Mouse (Mus musculus): ENCODE measurements around the gene Lrrc9.

Lrrc9 gene

DNA sequence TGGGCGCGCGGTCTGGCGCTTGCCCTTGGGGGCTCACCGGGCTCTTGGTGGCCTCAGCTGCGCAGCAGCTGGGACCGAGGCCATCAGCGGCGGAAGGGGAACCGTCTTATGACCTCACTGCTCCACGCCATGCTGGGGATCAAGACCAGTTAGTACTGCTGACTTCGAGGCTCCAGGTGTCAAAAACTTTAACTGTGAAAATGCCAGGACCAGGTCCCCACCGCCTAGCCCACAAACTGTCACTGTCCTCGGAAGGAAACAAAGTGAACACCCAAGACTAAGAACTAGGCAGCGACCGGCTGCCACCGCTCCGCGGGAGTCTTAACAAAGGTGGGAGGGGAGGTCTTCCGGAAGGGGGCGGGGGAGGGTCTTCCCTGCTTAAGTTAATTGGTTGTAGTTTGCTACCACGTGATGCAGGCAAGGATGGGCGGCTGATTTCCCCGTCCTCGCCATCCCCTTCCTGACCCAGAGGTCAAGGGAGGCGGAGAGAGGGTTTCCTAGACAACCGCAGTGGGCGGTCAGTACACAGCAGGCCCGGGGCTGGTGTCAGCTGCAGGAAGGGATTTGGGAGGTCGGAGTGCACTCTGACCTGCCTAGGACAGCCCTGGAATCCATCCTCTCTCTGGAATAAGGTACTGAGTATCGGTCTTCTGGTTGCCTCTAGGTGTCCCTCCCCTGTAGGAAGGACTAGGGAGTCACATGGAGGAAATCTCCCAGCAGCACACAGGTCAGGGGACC lies at the start of gene Lrrc9:
Gene Lrrc9, plus strand, starts transcription at position 28 of the 738 bp plus-strand sequence.
- no peak for DNase-seq

DNA sequence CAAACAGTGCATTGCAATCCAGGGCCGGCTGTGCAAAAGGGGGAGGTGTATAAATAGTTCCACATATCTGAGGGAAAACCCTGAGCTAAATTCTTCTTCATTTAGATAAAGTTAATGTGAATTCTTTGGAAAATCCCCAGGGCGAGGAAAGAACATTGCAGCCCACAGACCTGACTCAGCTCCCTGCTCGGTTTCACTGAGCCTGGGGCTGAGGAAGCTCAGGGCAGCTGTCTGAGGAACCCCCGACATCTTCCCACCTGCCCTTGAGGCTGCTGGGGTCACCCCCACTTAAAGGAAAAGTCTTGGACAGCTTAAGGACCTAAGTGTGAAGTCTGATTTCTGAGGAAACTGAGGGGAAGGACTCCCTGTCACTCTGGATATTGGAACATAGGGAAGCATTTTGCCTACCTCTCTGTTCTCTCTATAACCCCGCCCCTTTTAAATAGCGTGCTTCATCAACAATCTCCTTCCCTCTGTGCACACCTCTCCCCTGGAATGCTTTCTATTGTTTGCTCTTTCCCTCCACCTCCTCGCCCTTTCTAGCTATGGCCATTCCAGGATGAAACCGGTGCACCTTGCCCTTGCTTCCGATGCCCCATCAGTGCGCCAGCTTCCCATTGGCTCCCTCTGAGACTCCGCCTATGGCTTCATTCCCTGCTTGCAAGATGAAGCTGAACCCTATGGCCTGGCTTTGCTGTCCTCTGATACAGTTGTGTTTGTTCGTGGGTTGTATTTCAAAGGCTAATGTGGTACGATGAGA lies 48.4 kb upstream of the Lrrc9 start:
- no peak for DNase-seq

DNA sequence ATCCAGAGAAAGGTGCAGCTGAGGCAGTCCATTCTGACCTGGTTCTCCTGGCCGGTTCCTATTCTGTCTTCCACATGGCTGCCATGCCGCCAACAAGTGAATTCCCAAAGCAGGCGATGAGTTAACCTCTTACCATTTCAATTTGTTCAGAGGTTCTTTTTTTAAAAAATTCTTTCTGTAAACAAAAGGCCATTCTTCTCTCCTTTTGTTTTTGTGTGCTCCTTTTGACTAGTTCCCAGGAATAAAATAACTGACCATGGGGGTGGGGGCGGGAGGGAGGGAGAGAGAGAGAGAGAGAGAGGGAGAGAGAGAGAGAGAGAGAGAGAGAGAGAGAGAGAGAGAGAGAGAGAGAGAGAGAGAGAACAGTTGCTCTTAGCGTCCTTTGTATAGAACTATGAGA lies 36.6 kb upstream of the Lrrc9 start:
- no peak for DNase-seq

DNA sequence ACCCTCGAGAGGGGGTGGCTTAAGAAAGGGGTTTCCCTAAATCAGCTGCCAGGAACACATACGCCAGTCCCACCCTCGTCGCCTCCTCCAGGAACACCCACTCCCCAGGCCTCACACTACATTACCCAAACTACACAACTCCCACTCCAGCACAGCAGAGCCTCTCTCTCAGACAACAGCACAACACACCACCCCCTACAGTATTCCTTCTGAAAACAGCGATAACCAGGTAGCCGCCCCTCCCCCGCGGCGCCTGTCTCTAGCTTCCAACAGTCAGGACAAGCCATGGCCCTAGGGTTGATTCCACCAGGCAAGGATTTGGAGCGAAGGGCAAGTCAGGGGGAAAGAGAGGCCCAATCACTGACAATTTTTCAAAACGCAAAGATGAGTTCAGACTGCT lies 34.5 kb upstream of the Lrrc9 start:
- DNase-seq, result peak; percentile 55

DNA sequence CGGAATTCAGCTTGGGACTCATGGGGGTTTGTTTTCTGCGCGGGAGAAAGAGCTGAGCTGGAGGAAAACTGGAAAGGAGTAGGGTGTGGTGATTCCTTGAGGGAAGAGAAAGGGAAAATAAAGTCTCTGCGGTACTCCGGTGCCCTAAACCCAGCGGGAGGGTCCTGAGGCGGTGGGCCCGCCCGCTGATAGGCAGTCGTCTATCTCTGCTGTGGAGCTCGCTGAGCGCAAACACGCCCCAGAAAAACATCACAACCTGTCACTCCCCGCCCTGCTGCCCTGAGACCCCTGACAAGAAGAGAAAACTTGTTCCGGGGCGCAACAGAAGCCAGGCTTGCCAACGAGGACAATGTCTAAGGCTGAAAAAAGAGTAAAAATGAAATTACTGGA lies 34.0 kb upstream of the Lrrc9 start:
- no peak for DNase-seq

GRCm38 (mm10) chr12:72408111-72408891 lies 33.4 kb upstream of the Lrrc9 start:
- peak; percentile 80 for DNase-seq

GRCm38 (mm10) chr12:72408954-72409353 lies 32.7 kb upstream of the Lrrc9 start, which contains the start of gene Rtn1:
TSS of gene Rtn1 (minus strand) at chr12:72409054.
- DNase-seq, result no peak

- DNase-seq, result peak; percentile 53
These were observed 23.9 kb upstream of the Lrrc9 start for GRCm38 (mm10) chr12:72417762-72418161.

- DNase-seq, result no peak
These were observed 19.0 kb upstream of the Lrrc9 start for GRCm38 (mm10) chr12:72422681-72423080.

DNA sequence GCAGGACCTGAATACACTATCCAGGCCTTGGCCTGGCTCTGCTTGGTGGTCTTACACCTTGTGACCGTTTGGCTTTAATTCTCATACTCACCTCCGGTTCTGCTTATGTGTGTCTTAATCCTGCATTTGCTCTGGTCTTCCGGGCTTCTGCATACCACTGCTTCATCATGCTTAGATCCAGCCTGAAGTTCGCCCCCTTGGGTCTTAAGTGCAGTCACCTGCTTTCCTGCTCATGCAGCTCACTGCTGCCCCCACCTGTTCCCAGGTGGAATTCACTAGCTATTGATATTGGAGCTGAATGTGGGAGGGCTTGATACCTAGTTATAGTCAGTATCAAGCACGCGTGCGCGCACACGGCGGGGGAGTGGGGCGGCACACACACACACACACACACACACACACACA lies 13.9 kb upstream of the Lrrc9 start:
- peak; percentile 84 for DNase-seq

- no peak for DNase-seq
These were observed 9.5 kb upstream of the Lrrc9 start for GRCm38 (mm10) chr12:72432209-72432608.

- DNase-seq, result no peak
These were observed 8.3 kb upstream of the Lrrc9 start for GRCm38 (mm10) chr12:72433241-72433865.

- DNase-seq, result no peak
These were observed 3.9 kb upstream of the Lrrc9 start for GRCm38 (mm10) chr12:72437676-72438341.

DNA sequence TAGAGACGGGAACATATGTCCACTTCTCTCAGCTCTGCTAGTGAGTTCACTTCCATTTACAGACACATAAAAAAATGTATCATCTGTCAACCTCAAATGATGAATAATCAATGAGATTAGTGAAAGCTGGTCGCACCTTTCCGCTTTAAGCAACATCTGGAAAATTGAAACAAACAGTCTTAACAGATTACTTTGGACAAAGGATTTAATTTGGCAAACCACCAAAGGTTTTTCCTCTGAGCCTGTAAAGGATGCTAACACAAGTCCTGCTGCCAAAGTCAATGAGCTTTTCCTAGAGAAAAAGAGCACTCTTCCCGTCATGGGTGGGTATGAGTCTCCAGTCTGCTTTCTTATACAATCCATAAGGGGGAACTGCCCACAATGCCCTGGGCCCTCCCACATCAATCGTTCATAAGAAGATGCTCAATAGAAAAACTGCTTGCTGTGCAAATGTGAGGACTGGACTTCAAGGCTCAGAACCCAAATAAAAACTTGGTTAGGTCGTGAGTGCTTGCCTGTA lies 2.6 kb upstream of the Lrrc9 start:
- DNase-seq, result no peak

GRCm38 (mm10) chr12:72453941-72454340 lies 12.3 kb downstream of the Lrrc9 start:
- no peak for DNase-seq

- peak; percentile 16 for DNase-seq
These were observed 19.7 kb downstream of the Lrrc9 start for GRCm38 (mm10) chr12:72461191-72461893.

- peak; percentile 66 for DNase-seq
These were observed 20.3 kb downstream of the Lrrc9 start for GRCm38 (mm10) chr12:72461894-72462530.

DNA sequence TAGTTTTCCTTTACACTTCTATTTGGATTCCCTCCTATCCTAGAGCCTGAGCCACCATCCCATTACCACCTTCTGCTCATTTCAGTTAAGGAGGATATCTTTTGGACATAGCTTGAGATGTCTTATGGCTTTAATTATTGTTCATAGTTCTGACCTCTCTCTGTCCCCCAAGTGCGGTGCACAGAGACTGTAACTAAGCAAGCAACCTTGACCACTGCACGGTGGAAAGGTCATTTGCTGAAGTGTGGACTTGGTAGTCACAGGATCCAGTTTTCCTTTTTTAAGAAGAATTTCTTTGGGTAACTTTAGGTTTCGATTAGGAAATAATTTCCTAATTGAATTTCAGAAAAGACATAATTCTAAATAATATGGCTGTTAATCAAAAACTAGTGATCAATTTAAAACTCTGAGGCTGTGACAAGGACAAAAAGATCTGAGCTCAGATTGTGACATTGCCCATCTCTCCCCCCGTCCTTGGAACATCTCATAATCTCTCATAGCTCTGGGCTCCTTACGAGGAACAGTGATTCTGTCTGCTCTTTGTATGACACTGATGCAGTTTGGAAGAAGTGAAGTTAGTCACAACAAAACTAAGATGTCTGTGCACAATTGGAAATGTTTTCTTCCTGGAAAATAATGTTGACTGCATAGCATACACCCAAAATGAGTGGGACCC lies 24.3 kb downstream of the Lrrc9 start:
- no peak for DNase-seq

DNA sequence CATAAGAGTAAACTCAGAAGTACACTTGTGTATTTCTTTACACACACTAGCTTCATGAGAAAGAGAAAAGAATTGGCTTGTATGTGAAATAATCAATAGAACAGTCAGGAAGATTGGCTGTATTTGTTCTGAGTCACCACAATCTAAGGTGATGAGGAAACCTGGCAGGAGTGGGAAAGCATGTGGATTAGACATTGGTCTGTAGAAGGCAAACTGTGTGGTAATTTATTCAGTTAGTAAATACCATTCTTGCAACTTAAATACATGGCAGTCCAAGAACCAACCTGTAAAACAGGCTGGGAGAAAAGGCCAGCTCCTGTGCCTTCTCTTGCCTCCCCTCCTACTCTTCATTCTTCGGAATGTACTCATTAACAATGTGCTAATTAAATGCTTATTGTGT lies 25.6 kb downstream of the Lrrc9 start:
- DNase-seq, result no peak

- DNase-seq, result peak; percentile 59
These were observed 26.1 kb downstream of the Lrrc9 start for GRCm38 (mm10) chr12:72467789-72468188.
